Mouse (Mus musculus) B cell, adult 2 months (primary cell): ENCODE measurements around the gene Fbxw11.

Source experiments
- DNase-seq, 2 experiments: peaks; one replicate each; pipeline ENCODE4 v3.0.0; 2022

Fbxw11 gene

GRCm38 (mm10) chr11:32625677-32626076 is 16.8 kb upstream of the Fbxw11 start:
- DNase-seq: peak; percentile 60 to 63

- DNase-seq: no peak
These were observed 16.4 kb upstream of the Fbxw11 start for GRCm38 (mm10) chr11:32626079-32626478.

DNA sequence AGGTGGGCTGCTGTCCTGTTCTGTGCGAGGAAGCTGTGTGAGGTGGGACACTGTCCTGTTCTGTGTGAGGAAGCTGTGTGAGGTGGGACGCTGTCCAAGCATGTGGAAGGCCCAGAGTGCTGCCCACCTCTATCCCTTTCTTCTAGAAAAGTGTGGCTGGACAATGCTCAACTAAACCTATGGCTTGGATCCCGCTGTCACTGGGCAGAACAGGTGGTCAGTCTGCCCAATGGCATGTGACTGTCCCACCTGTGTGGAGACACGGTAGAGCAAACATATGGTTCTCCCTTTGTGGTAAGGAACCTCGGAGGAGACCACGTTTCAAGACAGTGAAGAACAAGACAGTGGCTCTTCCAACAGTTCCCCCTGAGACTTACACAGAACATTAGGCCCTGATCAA is 14.6 kb upstream of the Fbxw11 start:
- no peak for DNase-seq

GRCm38 (mm10) chr11:32629713-32630211 is 12.8 kb upstream of the Fbxw11 start:
- DNase-seq: no peak

- DNase-seq: no peak
These were observed 9.9 kb upstream of the Fbxw11 start for GRCm38 (mm10) chr11:32632671-32633070.

DNA sequence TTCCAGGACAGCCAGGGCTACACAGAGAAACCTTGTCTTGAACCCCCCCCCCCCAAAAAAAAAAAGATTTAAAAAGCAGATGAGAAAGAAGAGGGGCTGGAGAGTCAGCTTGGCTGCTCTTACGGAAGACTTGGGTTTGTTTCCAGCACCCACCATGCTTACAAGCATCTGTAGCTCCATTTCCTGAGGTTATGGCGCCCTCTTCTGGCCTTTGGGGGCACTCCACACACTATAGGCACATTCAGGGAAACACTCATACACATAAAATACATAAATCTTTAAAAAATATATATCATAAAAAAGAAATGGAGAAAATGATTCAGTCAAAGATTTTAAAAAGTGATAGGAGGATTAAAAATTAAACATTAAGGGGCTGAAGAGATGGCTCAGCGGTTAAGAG is 9.0 kb upstream of the Fbxw11 start:
- DNase-seq: peak; percentile 43 to 46

DNA sequence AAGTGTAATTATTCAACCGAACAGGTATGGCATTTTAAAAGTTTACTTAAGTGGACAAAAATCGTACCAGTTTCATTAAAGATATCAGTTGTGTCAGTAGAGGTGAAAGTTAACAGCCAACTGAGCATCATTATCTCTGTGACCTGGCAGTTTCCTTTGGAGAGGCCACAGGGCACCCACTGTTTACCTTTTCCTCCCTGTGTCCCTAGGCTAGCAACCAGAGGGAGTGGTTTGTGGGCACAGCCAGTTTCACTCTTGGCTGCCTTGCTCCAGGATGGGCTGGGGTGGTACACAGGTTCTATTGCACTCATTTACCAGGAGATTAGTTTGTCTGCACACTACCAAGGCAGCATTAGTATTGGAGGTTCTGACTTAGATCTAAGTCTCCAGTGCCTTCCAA is 8.4 kb upstream of the Fbxw11 start:
- no peak for DNase-seq

GRCm38 (mm10) chr11:32634842-32635241 is 7.7 kb upstream of the Fbxw11 start:
- DNase-seq: no peak

GRCm38 (mm10) chr11:32636275-32636674 is 6.2 kb upstream of the Fbxw11 start:
- no peak for DNase-seq

DNA sequence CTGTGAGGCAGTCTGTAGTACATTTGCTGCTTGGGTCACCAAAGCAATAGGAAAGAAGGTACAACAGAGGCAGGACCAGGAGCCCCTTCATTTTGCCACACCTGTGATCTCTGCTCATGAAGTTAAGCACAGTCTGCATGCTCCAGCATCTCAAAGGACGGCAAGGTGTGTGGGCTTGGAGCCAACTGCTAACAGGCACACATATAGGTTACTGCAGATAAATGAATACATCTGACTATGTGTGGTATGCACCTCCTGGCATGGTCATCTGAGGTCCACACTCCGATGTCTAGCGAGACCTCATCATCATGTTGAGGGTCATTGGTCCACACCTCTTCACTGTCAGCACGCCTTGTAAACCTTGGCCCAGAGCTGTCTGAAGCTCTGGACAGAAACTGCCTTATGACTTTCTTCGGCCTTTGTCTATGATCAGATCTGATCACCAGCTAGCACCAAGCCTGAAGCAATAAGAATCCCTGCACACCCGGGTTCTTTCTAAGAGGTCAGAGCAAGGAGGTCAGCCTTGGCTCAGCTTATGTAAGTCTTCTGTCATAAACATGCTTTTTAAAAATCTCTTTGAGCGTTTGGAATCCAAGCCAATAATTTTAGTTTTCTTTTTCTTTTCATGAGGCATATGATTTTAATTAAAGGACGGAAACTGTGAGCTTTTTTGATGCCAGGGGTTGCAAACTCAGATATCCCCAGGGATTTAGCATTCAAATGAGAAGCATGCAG is 3.8 kb upstream of the Fbxw11 start:
- no peak for DNase-seq

DNA sequence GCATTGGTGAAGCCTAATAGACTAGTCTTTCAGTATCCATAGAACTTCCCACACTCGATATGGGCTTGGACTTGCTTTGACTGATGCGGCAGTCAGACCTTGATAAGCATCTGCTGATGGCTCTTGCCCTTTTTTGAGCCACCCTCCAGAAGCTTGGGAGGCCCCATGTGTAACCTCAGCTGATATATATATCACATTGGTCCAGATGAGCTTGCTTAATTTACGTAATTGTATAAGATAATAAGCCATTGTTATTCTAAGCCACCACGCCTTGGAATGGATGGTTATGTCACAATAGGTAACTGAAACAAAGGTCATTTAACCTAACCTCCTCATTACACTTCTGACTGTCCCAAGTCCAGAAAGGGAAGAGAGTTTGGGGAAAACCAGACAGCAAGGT is 1.9 kb upstream of the Fbxw11 start:
- no peak for DNase-seq

GRCm38 (mm10) chr11:32642899-32643886 is 669 bp downstream of the Fbxw11 start:
- peak in 1 of 2 experiments; percentile 29 for DNase-seq

- DNase-seq: no peak
These were observed 1.5 kb downstream of the Fbxw11 start for GRCm38 (mm10) chr11:32644010-32644409.

DNA sequence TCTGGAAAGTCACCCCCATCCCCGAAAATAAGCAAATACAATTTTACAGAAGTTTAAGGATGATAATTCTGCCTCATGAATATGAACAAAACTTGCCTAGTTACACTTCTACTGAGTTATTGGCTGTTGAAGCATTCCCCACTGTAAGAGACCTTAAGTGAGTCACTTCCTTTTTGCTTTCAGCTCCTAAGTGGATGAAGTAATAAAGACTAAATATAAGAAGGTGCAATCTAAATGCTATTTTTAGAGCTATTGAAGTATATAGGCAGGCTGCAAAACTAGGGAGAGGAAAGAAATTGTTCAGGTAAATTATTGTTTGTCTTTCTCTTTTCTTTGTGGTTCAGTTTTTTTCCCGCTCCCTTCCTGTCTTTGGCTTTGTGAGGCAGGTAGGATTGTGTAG is 4.7 kb downstream of the Fbxw11 start:
- no peak for DNase-seq

DNA sequence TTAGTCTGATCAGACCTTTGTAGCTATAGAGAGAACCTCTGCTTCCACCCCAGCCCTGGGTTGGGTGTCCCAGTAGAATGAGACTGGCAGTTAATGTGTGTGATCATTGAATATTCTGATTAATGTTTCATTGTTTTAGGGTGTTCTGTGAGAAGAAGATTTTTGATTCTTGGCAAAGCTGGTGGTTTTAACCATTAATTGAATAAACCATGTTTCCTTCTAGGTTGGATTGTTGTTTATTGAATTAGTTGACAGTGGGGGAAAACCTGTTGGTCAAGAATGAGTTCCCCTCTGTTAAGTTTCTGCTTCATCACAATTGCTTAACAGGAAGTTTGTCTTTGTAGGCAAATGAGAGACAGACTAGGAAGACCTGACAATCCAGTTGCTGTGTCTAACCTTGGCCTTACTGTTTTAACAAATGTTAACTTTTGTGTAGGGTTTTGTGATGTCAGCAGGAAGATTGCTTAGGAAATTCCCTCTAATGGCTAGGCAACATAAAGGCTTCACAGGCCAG is 7.8 kb downstream of the Fbxw11 start:
- no peak for DNase-seq

GRCm38 (mm10) chr11:32650893-32651590 is 8.5 kb downstream of the Fbxw11 start:
- DNase-seq: no peak

- no peak for DNase-seq
These were observed 9.2 kb downstream of the Fbxw11 start for GRCm38 (mm10) chr11:32651723-32652122.

DNA sequence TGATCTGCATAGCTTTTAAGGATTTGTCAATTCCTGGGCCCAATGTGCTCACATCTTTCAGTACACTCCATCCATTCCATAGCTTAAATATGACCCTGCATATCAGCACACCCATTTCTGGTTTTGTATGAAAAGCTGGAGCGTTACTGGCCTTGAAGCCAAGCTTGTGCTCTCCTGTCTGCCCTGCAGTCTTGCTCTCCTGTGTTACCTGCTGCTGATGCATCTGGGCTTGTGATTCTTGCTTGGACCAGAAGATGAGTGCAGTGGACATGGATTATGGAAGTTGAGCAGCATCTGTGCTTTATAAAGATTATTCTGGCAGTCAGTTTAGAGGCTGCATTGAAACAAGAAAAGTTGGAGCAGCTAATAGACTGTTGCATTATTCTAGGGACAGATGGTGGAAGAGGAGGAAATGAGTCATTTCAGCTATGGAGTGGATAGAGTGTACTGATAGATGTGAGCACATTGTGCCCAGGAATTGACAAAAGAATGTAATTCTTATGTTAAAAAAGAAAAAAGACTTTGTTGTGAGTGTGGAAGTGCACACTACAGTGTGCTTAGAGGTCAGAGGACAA is 19.6 kb downstream of the Fbxw11 start:
- no peak for DNase-seq

DNA sequence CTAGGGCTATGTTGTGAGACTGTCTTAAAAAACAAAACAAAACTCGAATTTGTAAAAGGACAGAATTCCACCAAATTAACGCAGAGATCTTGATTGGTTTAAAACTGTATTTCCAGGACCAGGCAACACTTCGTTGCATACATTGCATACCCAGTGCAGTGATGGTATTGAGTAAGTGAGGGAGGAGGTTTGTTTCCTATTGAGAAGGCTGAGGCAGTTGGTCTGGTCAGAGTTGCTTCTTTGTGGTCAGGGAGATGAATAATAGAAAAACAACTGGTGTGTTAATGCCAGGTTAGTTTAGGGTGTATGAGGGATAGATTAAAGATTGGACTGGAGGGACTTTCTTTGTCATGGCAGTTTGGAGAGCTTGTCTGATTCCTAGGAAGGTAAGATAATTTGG is 23.1 kb downstream of the Fbxw11 start:
- no peak for DNase-seq

DNA sequence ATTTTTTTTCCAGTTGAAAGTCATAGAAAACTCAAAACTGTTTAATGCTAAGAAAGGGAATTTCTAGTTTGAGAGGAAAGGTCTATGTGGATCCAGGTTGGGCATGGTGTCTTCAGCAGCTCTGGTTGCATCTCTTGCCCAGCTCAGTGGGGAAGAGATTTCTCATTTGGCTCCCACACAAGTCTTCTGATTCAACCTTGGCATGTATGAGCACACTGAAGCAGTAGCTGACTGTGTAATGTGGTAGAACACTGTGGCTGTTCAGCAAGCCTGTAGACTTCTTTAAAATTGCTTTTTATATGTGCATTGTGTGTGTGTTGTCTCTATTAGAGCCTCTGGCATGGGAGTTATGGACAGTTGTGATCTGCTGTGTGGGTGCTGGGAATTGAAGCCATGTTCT is 24.5 kb downstream of the Fbxw11 start:
- DNase-seq: no peak

DNA sequence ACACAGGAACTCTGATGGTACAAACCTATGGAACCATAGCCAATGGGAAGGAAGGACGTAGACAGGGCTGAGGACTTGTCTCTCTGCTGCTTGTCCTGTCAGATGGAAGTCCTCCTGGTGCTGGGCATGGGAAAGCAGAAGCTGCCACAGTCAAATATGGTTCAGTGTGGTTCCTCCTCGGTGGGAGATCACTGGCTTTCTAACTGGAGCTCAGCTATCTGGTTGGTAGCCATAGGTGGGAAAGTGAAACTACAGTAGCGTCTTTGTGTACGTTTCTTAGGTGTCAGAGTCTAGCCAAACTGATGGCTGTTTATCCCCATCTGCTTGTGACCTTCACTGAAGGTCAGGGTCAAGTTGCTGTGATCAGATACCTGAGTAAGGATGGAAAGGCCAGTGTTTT is 29.0 kb downstream of the Fbxw11 start:
- DNase-seq: no peak

GRCm38 (mm10) chr11:32676777-32677176 is 34.3 kb downstream of the Fbxw11 start:
- no peak for DNase-seq

GRCm38 (mm10) chr11:32677811-32678210 is 35.3 kb downstream of the Fbxw11 start:
- no peak for DNase-seq
